Mouse (Mus musculus) ovary, postnatal 36 days (tissue): ENCODE results near the gene Rbpms2.

Source experiments
- DNase-seq: peaks from one replicate; pipeline ENCODE4 v3.0.0; 2022; ENCODE audit warnings: low spot score, mixed read lengths

The Rbpms2 gene

DNA sequence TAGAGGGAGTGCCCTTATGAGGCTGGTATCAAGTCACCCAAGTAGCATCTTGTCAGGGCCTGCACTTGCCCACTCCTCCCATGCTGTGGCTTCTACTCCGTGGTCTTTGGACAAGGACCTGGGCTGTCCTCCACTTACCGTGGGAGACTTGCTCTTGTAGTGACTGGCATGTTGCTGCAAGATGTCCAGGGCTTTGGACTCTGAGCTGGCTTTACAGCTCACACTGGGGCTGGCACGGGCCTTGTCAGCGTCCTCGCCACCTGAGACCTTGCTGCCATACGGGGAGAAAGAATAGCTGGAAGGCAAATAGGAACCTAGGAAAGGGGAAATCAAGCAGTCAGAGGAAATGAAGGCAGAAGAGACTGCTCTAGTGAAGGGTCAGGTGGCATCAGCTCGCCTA, 67.9 kb downstream of the Rbpms2 start:
- DNase-seq, result no peak

- DNase-seq, result no peak
These were observed 68.5 kb downstream of the Rbpms2 start for GRCm38 (mm10) chr9:65697992-65698391.

- DNase-seq, result no peak
These were observed 71.1 kb downstream of the Rbpms2 start for GRCm38 (mm10) chr9:65700504-65700903.

GRCm38 (mm10) chr9:65702286-65702685, 72.8 kb downstream of the Rbpms2 start:
- DNase-seq, result no peak

GRCm38 (mm10) chr9:65703241-65703640, 73.8 kb downstream of the Rbpms2 start:
- DNase-seq, result no peak

- no peak for DNase-seq
These were observed 74.6 kb downstream of the Rbpms2 start for GRCm38 (mm10) chr9:65703926-65704595.
